In genomic region chr3:109491568-109491967, GRCm38 (mm10) we compare ENCODE assay signal across 8 mouse cellular contexts.
DNase-seq lines count a peak whose midpoint lies in the region; ATAC-seq and TF ChIP-seq lines count a peak whose summit lies in the region.

No protein-coding gene starts in this region.

- H3K9me3 ChIP-seq in heart, embryonic 12.5 days (replicated peaks), result no peaks in the 10 kb centered on the region
- no peaks in the 10 kb centered on the region for H3K9me3 ChIP-seq in kidney, postnatal 0 days (replicated peaks; ENCODE audit: low read length)
- H3K9me3 ChIP-seq in neural tube, embryonic 15.5 days (replicated peaks), result no peaks in the 10 kb centered on the region

- no peak overlapping the region for H3K4me2 ChIP-seq in heart, embryonic 12.5 days
- H3K4me2 ChIP-seq in kidney, postnatal 0 days (ENCODE audit: low read length), result no peak overlapping the region
- no peak overlapping the region for H3K4me2 ChIP-seq in neural tube, embryonic 15.5 days

- H3K4me3 ChIP-seq in heart, embryonic 12.5 days, result no peak overlapping the region
- H3K4me3 ChIP-seq in kidney, postnatal 0 days (replicated peaks; ENCODE audit: low read depth, low read length), result no peak overlapping the region
- no peak overlapping the region for H3K4me3 ChIP-seq in lung, adult 2 months (replicated peaks; ENCODE audit: extremely low read depth, low read depth, low read length)
- no peak overlapping the region for H3K4me3 ChIP-seq in neural tube, embryonic 15.5 days (replicated peaks)

- H3K9ac ChIP-seq in heart, embryonic 12.5 days, result no peak overlapping the region
- H3K9ac ChIP-seq in kidney, postnatal 0 days (ENCODE audit: low read depth, low read length), result no peak overlapping the region
- H3K9ac ChIP-seq in neural tube, embryonic 15.5 days (replicated peaks), result no peak overlapping the region

- no peaks in the 10 kb centered on the region for H3K27me3 ChIP-seq in heart, embryonic 12.5 days (replicated peaks)
- H3K27me3 ChIP-seq in kidney, postnatal 0 days (ENCODE audit: insufficient read depth, low read length), result no peaks in the 10 kb centered on the region
- no peaks in the 10 kb centered on the region for H3K27me3 ChIP-seq in neural tube, embryonic 15.5 days (replicated peaks)

- H3K27ac ChIP-seq in heart, embryonic 12.5 days (ENCODE audit: poor library complexity, severe bottlenecking), result no peak overlapping the region
- no peak overlapping the region for H3K27ac ChIP-seq in kidney, postnatal 0 days
- no peak overlapping the region for H3K27ac ChIP-seq in neural tube, embryonic 15.5 days (replicated peaks)

- H3K36me3 ChIP-seq in heart, embryonic 12.5 days, result no peaks in the 10 kb centered on the region
- H3K36me3 ChIP-seq in kidney, postnatal 0 days (ENCODE audit: insufficient read depth, low read length), result no peaks in the 10 kb centered on the region
- no peaks in the 10 kb centered on the region for H3K36me3 ChIP-seq in neural tube, embryonic 15.5 days

- peak; percentile 94 for TF ChIP-seq CTCF in kidney, postnatal 0 days (IDR thresholded peaks at IDR 0.05; ENCODE audit: low read depth)
- peak; percentile 32; the same call in 1 of the 2 replicates for TF ChIP-seq CTCF in lung, adult 2 months (IDR thresholded peaks at IDR 0.05; ENCODE audit: insufficient read depth, low read length)

- 6% methylated on average over 2 of the region's 2 CpGs for WGBS in heart, embryonic 12.5 days
- whole genome bisulfite sequencing in kidney, postnatal 0 days, result 5% methylated on average over 2 of the region's 2 CpGs
- 4% methylated on average over 2 of the region's 2 CpGs for WGBS in lung, adult 2 months
- 5% methylated on average over 2 of the region's 2 CpGs for WGBS in neural tube, embryonic 15.5 days

- H3K4me1 ChIP-seq in heart, embryonic 12.5 days (replicated peaks), result no peaks in the 10 kb centered on the region
- H3K4me1 ChIP-seq in kidney, postnatal 0 days (replicated peaks; ENCODE audit: insufficient read depth, low read length), result no peaks in the 10 kb centered on the region
- no peaks in the 10 kb centered on the region for H3K4me1 ChIP-seq in lung, adult 2 months (ENCODE audit: control insufficient read depth, insufficient read depth, low read length)
- peaks cover 18% of the 10 kb centered on the region for H3K4me1 ChIP-seq in neural tube, embryonic 15.5 days

- DNase-seq in adipocyte (ENCODE audit: low spot score), result peak; percentile 87
- peak; percentile 92 for DNase-seq in embryo, embryonic 10 days (ENCODE audit: low spot score)
- DNase-seq in kidney, postnatal 0 days (ENCODE audit: low spot score), result peak; percentile 92
- peak; percentile 22 for DNase-seq in lung, adult 2 months
- peak; percentile 67 for DNase-seq in urinary bladder, postnatal 25 days (ENCODE audit: low spot score)

- no peak for TF ChIP-seq POLR2A in lung, adult 2 months (IDR thresholded peaks at IDR 0.05; ENCODE audit: borderline replicate concordance, extremely low read depth, low read depth, low read length)

- peak; percentile 85 for ATAC-seq in CD4-positive, CD25-positive, alpha-beta regulatory T cell, adult 4 months
- ATAC-seq in heart, embryonic 12.5 days (ENCODE audit: insufficient number of reproducible peaks, low FRiP score), result peak; percentile 36; the same call in 1 of the 2 replicates
- ATAC-seq in kidney, postnatal 0 days (replicated peaks; ENCODE audit: low FRiP score, low read depth), result peak; percentile 61
- peak; percentile 55; the same call in 1 of the 2 replicates for ATAC-seq in neural tube, embryonic 15.5 days (ENCODE audit: low FRiP score)

Comparison
In these comparisons a context has a peak if more than half of its experiments do, and no peak if none do; other contexts are left out.
1. DNase-seq: peak in every context shown above with its lines; median percentile 92 in embryo, embryonic 10 days; 92 in kidney, postnatal 0 days; 87 in adipocyte; 67 in urinary bladder, postnatal 25 days; 22 in lung, adult 2 months.